Mouse (Mus musculus) kidney, adult 9 months (tissue): Measurements from ENCODE around the gene Slitrk6.

Experiments
- DNase-seq: peaks from one replicate; pipeline ENCODE4 v3.0.0; 2022

Slitrk6 gene

GRCm38 (mm10) chr14:110754484-110755307 is at the start of gene Slitrk6:
Gene Slitrk6, minus strand, starts transcription at chr14:110755149.
- peak; percentile 28 for DNase-seq

DNA sequence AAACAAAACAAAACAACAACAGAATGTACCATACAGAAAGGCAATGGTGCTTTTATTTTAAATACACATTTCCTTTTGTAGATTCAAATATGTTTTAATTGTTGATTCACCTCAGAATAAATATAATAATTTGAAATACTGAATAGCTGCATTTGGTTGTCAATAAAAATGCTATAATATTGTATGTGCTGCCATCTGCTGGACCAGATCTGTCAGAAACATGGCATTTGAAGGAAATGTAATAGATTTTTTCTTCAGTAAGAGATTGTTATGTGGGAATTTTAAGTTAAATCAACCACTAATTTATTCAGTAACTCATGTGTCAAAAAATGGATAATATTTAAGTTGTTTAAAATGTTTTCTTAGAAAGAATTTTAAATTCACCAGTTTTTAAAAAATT is 22.6 kb upstream of the Slitrk6 start:
- peak; percentile 14 for DNase-seq

DNA sequence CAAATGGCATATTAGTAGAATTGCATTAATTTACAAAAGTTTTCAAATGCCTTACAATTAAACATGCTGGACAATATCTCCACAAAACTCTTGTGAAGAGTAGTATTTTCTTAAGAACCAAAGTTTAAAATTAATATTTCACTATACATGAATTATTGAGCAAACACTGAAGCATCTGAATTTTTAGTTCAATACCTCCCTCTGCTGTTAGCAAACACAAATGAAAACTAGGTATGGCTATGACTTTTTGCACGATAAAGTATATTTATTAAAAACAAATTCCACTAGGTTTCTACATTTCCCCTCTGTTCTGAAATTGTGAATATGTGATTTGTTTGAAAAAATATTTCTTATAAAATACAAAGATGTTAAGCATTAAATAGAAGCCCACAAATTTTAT is 15.7 kb upstream of the Slitrk6 start:
- DNase-seq = no peak

DNA sequence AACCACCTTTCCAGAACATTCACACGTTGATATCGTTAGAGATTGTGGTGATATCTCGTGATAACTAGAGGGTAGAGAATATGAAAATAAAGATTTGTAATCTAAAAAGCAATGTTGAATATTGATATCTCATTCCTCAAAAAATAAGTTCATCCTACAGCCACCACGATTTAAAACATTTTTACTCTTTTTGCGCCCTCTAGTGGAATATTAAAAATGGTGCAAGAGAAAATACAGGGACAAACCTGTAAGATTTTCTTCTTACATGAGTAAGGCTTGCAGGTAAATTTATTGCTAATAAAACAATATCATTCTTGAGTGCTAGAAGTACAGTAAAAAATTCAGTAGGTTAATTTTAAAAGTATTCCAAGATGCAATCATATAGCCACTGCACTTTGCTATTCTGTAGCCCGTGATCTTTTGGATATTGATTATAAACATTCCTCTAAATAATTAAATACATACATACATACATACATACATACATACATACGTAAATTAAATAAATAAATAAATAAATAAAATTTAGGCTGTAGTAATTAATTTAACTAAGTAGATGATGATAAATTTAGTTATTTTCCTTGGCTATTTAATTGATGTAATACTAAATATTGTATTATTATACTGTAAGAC is 7.8 kb upstream of the Slitrk6 start:
- peak; percentile 9 for DNase-seq

DNA sequence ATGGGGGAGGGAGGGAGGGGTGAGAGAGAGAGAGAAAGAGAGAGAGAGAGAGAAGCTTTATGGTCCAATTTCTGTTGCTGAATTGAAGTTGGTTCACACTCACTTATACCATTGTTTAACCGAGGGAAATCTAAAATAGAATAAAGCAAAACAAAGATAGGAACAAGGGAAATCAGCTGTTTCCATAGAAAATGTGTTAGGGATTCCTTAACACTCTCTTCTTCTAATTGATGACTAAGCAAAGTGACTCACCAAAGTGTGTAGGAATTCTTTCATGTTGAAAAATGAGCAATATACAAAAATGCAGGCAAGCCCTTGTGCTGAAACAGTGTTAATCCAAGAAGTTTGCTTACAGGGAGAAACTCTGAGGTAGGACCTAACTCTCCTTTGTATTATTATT is 6.0 kb upstream of the Slitrk6 start:
- no peak for DNase-seq

DNA sequence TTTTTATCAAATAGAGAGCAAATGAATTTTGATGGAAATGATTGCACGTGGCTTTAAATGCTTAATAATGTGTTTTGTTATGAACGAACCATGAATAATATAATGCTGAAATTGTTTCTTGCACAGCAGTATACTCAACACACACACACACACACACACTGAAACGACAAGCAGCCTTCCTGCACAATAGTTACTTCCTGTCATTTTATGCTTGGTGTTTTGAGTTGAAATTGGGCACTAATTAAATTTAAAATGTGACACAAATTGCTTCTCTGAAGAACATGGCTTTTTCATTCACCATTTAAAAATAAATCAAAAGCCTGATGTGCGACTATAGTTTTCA is 330 bp upstream of the Slitrk6 start:
- no peak for DNase-seq

GRCm38 (mm10) chr14:110739861-110740260 is 15.1 kb downstream of the Slitrk6 start:
- no peak for DNase-seq

DNA sequence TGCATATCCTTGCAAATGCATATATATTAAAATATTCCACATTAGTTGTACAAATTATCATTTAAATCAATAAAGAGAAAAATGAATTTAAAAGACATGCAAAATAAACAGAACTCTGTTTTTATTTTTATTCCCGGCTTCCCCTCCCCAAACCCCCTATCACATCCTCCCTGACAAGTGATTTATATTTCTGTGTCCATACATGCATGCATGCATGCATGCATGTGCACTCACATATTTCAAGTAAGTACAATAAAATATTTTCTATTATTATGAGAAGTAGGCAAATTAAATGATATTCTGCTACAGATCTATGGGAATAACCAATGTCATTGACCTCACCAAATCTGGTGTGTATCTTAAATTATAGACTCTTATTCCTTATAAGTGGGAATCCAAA is 15.6 kb downstream of the Slitrk6 start:
- DNase-seq = no peak

DNA sequence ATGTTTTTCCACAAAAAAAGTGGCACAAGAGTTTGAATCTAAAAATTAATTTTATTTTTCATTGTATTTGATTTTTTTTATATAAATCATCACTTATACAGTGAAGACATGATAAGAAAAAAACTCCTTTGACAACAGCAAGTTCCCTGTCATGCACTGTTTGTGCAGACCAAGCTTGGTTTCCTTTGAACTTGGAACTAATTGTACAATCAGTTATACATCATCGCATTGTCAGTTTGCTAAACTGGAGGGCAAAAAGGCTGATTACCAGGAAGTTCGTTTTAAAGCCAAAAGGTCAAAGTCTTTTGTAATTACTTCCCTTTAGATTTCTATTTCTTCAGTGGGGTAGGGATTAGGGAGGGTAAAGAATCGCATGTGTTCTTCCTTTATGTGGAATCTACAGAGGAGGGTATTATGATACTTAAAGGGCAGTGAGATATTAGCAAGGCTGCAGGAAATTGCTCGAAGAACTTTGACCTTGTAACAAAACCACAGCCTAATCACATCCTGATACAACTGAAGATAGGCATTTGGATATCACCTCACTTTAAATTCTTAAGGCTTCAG is 26.5 kb downstream of the Slitrk6 start:
- DNase-seq = no peak

- no peak for DNase-seq
Measured at GRCm38 (mm10) chr14:110724026-110724576, 30.8 kb downstream of the Slitrk6 start.
